Mouse (Mus musculus): ENCODE results near the gene Atp6v0a1.
A peak's percentile ranks its signal among the peaks of the same experiment; 100 is the strongest.

DNA sequence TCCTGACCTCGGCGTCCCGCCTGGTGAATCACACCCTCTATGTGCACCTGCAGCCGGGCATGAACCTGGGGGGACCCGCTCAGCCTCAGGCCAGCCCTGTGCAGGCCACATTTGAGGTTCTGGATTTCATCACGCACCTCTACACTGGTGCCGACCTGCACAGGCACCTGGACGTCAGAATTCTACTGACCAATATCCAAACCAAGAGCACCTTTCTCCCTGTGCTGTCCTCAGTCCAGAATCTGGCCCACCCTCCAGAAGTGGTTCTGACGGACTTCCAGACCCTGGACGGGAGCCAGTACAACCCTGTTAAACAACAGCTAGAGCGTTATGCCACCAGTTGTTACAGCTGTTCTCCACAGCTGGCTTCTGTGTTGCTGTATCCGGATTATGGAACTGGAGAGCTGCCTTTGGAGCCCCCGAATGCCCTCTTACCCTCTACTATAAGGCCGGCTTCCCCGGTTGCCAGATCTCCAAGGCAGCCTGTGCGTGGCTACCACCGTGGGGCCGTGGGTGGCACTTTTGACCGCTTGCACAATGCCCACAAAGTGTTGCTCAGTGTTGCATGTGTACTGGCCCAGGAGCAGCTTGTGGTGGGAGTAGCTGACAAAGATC lies 73.9 kb downstream of the Atp6v0a1 start:
- TF ChIP-seq CTCF (IDR thresholded peaks at IDR 0.05; ENCODE audit: borderline replicate concordance, insufficient read depth, low read length): no peak
- peak; percentile 22; the same call in 1 of the 2 replicates for TF ChIP-seq POLR2A (IDR thresholded peaks at IDR 0.05; ENCODE audit: low read depth, low read length)
